Mouse (Mus musculus) liver, embryonic 11.5 days (tissue): ENCODE measurements around the gene Hoxc5. TPM values are rescaled to one million over a fixed set of nuclear protein-coding genes. Genes with fewer than 3 reads are reported as not detected.

Experiments used
- ATAC-seq: fragments of 200-750 bp; cut with Nextera tagmentation; replicated peaks from 2 replicates; pipeline ENCODE4 v1.8.0; 2017; ENCODE audit warnings: moderate number of reproducible peaks, mild to moderate bottlenecking, moderate TSS enrichment, moderate library complexity; ENCODE audit not compliant: low FRiP score
- DNase-seq: peaks from one replicate; pipeline ENCODE4 v3.0.0-alpha.2; 2017; ENCODE audit warnings: low spot score
- H3K27ac ChIP-seq: fragments of 300-500 bp; sonication (generic); 2 replicates; pipeline ENCODE4 v1.5.1; 2014; ENCODE audit warnings: mild to moderate bottlenecking, low read depth, low read length, control low read depth
- H3K27me3 ChIP-seq: fragments of 300-500 bp; sonication (generic); replicated peaks from 2 replicates; pipeline ENCODE4 v1.6.1; 2014; ENCODE audit warnings: low read length, mixed read lengths; ENCODE audit not compliant: control insufficient read depth, insufficient read depth
- H3K36me3 ChIP-seq: fragments of 300-500 bp; sonication (generic); 2 replicates; pipeline ENCODE4 v1.6.1; 2014; ENCODE audit warnings: mild to moderate bottlenecking, low read length, moderate library complexity, mixed read lengths; ENCODE audit not compliant: control insufficient read depth, insufficient read depth
- H3K4me1 ChIP-seq: fragments of 300-500 bp; sonication (generic); replicated peaks from 2 replicates; pipeline ENCODE4 v1.6.1; 2014; ENCODE audit warnings: low read length, mixed read lengths; ENCODE audit not compliant: control insufficient read depth, insufficient read depth
- H3K4me2 ChIP-seq: fragments of 300-500 bp; sonication (generic); 2 replicates; pipeline ENCODE4 v1.6.1; 2014; ENCODE audit warnings: mild to moderate bottlenecking, control low read depth, moderate library complexity
- H3K4me3 ChIP-seq: fragments of 300-500 bp; sonication (generic); 2 replicates; pipeline ENCODE4 v1.5.1; 2014; ENCODE audit warnings: low read depth, low read length, control low read depth
- H3K9ac ChIP-seq: fragments of 300-500 bp; sonication (generic); 2 replicates; pipeline ENCODE4 v1.6.1; 2014; ENCODE audit warnings: low read depth, low read length, control low read depth
- H3K9me3 ChIP-seq: fragments of 300-500 bp; sonication (generic); 2 replicates; pipeline ENCODE4 v1.6.1; 2016; ENCODE audit warnings: low read length, inconsistent platforms, mixed read lengths; ENCODE audit not compliant: control insufficient read depth
- WGBS: fragments of 180-500 bp; shearing (Covaris S2); extraction: QIAGEN DNeasy Blood & Tissue Kit; methylation state at CpG from one replicate; pipeline ENCODE4 v1.1.7; 2014; 5-methylcytosine and 5-hydroxymethylcytosine counted together
- polyA plus RNA-seq: library from polyadenylated mRNA; unstranded; fragments of >200 nt; fragmentation: Nextera tagmentation; extraction: Ambion mirVana; gene quantifications from 2 replicates; pipeline ENCODE4 v1.2.1, GENCODE M21; 2014

The Hoxc5 gene
- polyA plus RNA-seq, 1 experiment from 2014 or later = 4.1 TPM

- no peak overlapping the region for H3K27ac ChIP-seq
- no peak overlapping the region for H3K9ac ChIP-seq
- H3K27me3 ChIP-seq = peaks cover 100% of the 10 kb centered on the region
- ATAC-seq (no peak), DNase-seq (no peak)
- H3K9me3 ChIP-seq = no peaks in the 10 kb centered on the region
- WGBS = 3% methylated on average over 13 of the region's 13 CpGs
- H3K36me3 ChIP-seq = no peaks in the 10 kb centered on the region
- H3K4me1 ChIP-seq = peaks cover 4% of the 10 kb centered on the region
- H3K4me2 ChIP-seq = no peak overlapping the region
- H3K4me3 ChIP-seq = no peak overlapping the region
These were observed 11.6 kb downstream of the Hoxc5 start for GRCm38 (mm10) chr15:102978615-102979515.

- Histone ChIP-seq H3K27me3 (peaks cover 100% of the 10 kb centered on the region), H3K9ac (no peak overlapping the region), H3K4me3 (no peak overlapping the region), H3K27ac (no peak overlapping the region), H3K9me3 (no peaks in the 10 kb centered on the region), H3K4me1 (peaks cover 4% of the 10 kb centered on the region), H3K36me3 (no peaks in the 10 kb centered on the region), H3K4me2 (no peak overlapping the region)
- WGBS = 5% methylated on average over 1 of the region's 1 CpGs
- ATAC-seq (no peak), DNase-seq (no peak)
These were observed 12.7 kb downstream of the Hoxc5 start for GRCm38 (mm10) chr15:102979936-102980335.

- 5% methylated on average over 11 of the region's 11 CpGs for WGBS
- Histone ChIP-seq H3K9ac (no peak overlapping the region), H3K4me2 (no peak overlapping the region), H3K27me3 (peaks cover 100% of the 10 kb centered on the region), H3K4me1 (peaks cover 4% of the 10 kb centered on the region), H3K27ac (no peak overlapping the region), H3K4me3 (no peak overlapping the region), H3K9me3 (no peaks in the 10 kb centered on the region), H3K36me3 (no peaks in the 10 kb centered on the region)
- ATAC-seq = no peak
- no peak for DNase-seq
These were observed 13.1 kb downstream of the Hoxc5 start for GRCm38 (mm10) chr15:102980352-102980751.

- Histone ChIP-seq H3K4me3 (peak overlapping the region; percentile 33), H3K9me3 (no peaks in the 10 kb centered on the region), H3K4me2 (peak overlapping the region; percentile 57), H3K4me1 (peaks cover 4% of the 10 kb centered on the region), H3K36me3 (no peaks in the 10 kb centered on the region), H3K9ac (no peak overlapping the region), H3K27ac (no peak overlapping the region), H3K27me3 (peaks cover 100% of the 10 kb centered on the region)
- under 1% methylated on average over 14 of the region's 14 CpGs for WGBS
- DNase-seq (no peak), ATAC-seq (no peak)
These were observed 13.7 kb downstream of the Hoxc5 start for GRCm38 (mm10) chr15:102980912-102981311.

- peak overlapping the region; percentile 57 for H3K4me2 ChIP-seq
- no peak overlapping the region for H3K9ac ChIP-seq
- no peak for DNase-seq
- H3K27ac ChIP-seq = no peak overlapping the region
- no peaks in the 10 kb centered on the region for H3K9me3 ChIP-seq
- peaks cover 4% of the 10 kb centered on the region for H3K4me1 ChIP-seq
- WGBS = under 1% methylated on average over 88 of the region's 88 CpGs
- no peak for ATAC-seq
- no peaks in the 10 kb centered on the region for H3K36me3 ChIP-seq
- peaks cover 100% of the 10 kb centered on the region for H3K27me3 ChIP-seq
- peak overlapping the region; percentile 33 for H3K4me3 ChIP-seq
These were observed 14.4 kb downstream of the Hoxc5 start for GRCm38 (mm10) chr15:102981379-102982288.

- H3K27ac ChIP-seq = no peak overlapping the region
- H3K9me3 ChIP-seq = no peaks in the 10 kb centered on the region
- H3K4me1 ChIP-seq = peaks cover 4% of the 10 kb centered on the region
- ATAC-seq (no peak), DNase-seq (no peak)
- no peak overlapping the region for H3K9ac ChIP-seq
- 3% methylated on average over 12 of the region's 12 CpGs for WGBS
- H3K27me3 ChIP-seq = peaks cover 100% of the 10 kb centered on the region
- no peak overlapping the region for H3K4me2 ChIP-seq
- no peaks in the 10 kb centered on the region for H3K36me3 ChIP-seq
- H3K4me3 ChIP-seq = no peak overlapping the region
These were observed 16.5 kb downstream of the Hoxc5 start for GRCm38 (mm10) chr15:102983716-102984115.

- H3K9me3 ChIP-seq = no peaks in the 10 kb centered on the region
- no peak for ATAC-seq
- 2% methylated on average over 10 of the region's 10 CpGs for WGBS
- H3K27ac ChIP-seq = no peak overlapping the region
- no peak overlapping the region for H3K9ac ChIP-seq
- H3K36me3 ChIP-seq = no peaks in the 10 kb centered on the region
- H3K4me3 ChIP-seq = no peak overlapping the region
- no peak overlapping the region for H3K4me2 ChIP-seq
- no peak for DNase-seq
- peaks cover 100% of the 10 kb centered on the region for H3K27me3 ChIP-seq
- H3K4me1 ChIP-seq = peaks cover 4% of the 10 kb centered on the region
These were observed 17.3 kb downstream of the Hoxc5 start for GRCm38 (mm10) chr15:102984521-102984920.

GRCm38 (mm10) chr15:102984925-102985324 is 17.7 kb downstream of the Hoxc5 start:
- Histone ChIP-seq H3K27me3 (peaks cover 100% of the 10 kb centered on the region), H3K9ac (no peak overlapping the region), H3K4me1 (peaks cover 4% of the 10 kb centered on the region), H3K4me2 (no peak overlapping the region), H3K4me3 (no peak overlapping the region), H3K27ac (no peak overlapping the region), H3K9me3 (no peaks in the 10 kb centered on the region), H3K36me3 (no peaks in the 10 kb centered on the region)
- ATAC-seq = no peak
- DNase-seq = no peak
- WGBS = 11% methylated on average over 3 of the region's 3 CpGs
